Mouse (Mus musculus): Measurements from ENCODE around the gene Rnf7. TPM values are rescaled to one million over a fixed set of nuclear protein-coding genes. Genes with fewer than 3 reads are reported as not detected.
"Not testable (repeated sequence)": the region's sequence is repeated elsewhere in the genome, so short reads cannot be mapped to it uniquely, and the experiment has no call there.

Rnf7 gene
- total RNA-seq (2017) = 43.0 and 54.9 TPM in 2 replicates

DNA sequence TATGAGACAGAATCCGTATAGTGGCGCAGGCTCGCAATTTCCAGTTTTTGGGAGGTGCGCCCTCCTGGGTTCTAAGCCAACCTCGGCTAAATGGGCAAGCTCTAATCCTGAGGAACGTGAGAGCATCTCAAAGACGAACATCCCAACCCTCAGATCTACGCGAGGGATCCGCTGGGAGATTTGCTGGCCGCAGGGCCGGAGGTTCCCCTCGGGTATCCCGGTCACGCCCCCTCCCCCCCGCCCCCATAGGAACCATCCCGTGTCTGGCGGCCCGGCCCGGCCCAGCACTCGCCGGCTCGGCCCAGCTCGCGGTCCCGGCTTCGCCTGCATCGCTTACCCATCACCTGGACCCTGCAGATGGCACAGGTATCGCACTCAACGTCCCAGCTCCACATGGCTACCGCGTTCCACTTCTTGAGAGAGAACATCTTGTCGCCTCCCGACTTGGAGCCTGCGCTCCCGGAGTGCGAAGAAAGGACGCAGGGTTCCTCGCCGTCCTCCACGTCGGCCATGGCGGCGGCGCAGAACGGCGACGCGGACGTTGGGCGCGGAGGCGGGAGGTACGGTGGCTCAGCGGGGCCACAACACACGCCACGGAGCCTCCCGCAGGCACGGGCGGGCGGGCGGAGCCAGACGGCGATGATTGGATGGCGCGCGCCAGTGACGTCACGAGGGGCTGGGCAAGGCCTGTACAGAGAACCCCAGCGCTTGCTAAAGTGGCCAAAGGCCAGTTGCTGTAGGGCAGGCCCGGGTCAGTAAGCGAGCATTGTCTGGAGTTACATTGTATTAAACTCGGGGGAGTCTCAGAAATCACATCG is at the start of gene Rnf7:
Rnf7 (minus strand) TSS at position 605 of the 818 bp plus-strand sequence.
- ATAC-seq (replicated peaks; ENCODE audit: low read depth, poor library complexity, severe bottlenecking) = peak; percentile 98

DNA sequence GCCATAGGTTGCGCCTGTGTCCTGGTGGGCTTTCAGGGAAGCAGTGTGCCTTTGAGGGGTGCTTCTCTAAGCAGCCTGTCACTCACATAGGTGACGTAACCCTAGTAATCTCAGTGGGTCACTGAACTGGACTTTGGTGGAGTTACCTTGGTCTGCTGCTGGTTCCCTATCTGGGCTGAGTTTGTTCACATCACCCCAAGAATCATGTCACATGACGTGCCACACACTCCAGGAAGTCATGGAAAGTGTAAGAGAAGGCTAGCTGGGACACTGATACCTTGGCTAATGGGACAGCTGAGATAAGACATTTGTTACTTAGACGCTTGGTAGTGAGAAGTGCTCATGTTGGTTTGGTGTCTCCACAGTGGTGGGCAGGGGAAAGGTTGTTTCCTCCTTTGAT is 47.5 kb upstream of the Rnf7 start:
- ATAC-seq (replicated peaks; ENCODE audit: low read depth, poor library complexity, severe bottlenecking) = 0 out of 2 replicates have a peak, but pooled peaks have one; percentile 36

DNA sequence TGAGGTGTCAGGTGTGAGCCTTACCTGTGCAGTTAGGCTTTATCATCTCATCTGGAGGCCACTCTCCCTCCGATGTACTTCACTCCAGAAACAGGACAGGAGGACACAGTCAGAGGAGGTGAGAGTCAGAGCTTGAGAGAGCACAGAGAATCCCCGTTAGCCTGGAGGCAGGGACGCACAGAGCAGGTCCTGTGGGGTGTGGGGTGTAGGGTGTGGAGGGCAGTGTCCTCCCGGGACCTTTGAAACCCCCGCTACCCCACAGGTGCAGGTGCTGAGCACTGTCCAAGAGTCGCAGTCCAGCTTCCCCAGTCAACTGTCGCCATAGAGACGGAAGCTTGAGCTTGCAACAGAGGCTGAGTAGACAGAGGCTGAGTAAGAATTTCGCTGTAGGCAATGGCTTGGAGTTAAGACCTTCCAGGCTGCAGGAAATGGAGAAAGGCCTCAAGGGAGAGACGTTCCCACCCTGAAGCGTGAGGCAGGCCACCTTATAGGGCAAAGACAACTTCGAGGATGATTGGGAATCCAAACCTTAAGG is 46.6 kb upstream of the Rnf7 start, which contains the start of gene Gm28729:
Gm28729 (minus strand) TSS at position 293 of the 535 bp plus-strand sequence.
- ATAC-seq (replicated peaks; ENCODE audit: low read depth, poor library complexity, severe bottlenecking) = no peak

DNA sequence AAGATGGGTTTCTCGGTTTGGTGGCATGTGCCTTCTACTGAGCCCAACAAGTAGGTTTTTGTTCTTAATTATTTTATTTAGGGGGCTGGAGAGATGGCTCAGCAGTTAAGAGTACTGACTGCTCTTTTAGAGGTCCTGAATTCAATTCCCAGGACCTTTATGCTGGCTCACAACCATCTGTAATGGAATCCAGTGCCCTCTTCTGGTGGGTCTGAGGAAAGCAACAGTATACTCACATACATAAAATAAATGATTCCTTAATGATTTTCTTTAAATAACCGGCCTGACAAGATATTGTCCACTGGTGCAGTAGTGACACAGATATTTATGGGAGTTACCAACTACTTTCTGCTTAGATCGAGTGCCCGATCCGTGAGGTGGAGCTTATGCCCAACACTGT is 44.7 kb upstream of the Rnf7 start:
- no peak for ATAC-seq (replicated peaks; ENCODE audit: low read depth, poor library complexity, severe bottlenecking)

DNA sequence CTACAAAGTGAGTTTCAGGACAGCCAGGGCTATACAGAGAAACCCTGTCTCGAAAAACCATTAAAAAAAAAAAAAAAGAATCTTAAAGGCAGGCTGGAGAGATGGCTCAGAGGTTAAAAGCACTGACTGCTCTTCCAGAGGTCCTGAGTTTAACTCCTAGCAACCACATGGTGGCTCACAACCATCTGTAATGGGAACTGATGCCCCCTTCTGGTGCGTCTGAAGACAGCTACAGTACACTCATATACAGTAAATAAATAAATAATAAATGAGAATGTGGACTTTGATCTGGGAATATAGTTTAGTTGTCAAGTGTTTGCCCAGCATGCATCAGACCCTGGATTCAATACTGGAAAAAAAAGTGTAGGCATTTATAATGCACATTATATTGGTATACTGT is 43.1 kb upstream of the Rnf7 start:
- ATAC-seq (replicated peaks; ENCODE audit: low read depth, poor library complexity, severe bottlenecking) = not testable (repeated sequence)

DNA sequence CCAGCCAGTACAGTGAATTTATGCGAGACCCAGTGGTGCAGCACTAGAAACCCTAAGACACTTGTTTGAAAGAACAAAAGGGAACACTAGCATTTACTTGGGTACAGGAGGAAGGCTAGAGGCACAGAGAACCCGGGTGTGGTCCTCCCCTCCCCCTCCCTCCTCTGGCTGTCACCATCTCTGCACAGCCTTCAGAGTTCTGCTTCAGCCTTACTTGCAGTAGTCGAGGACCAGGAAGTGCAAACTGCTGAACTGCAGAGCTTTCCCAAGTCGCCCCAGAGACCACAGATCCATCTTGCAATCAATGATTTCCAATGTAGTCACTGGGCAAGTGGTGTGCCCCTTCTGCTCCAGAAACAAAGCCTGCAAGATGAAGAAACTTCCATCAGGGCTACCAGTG is 39.0 kb upstream of the Rnf7 start:
- ATAC-seq (replicated peaks; ENCODE audit: low read depth, poor library complexity, severe bottlenecking) = peak; percentile 52

DNA sequence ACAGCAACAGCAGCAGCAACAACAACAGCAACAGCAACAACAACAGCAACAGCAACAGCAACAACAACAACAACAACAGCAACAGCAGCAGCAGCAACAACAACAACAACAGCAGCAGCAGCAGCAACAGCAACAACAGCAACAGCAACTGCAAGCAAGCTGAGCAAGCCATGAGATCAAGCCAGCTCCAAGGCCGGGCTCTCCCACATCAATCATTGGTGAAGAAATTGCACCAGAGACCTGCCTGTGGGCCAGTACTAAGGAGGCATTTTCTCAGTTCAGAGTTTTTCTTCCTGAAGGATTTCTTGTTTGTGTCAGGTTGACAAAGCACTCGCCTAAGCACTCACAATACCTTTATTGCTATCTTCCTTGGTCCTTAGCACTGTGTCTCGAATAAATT is 38.3 kb upstream of the Rnf7 start:
- no peak for ATAC-seq (replicated peaks; ENCODE audit: low read depth, poor library complexity, severe bottlenecking)

DNA sequence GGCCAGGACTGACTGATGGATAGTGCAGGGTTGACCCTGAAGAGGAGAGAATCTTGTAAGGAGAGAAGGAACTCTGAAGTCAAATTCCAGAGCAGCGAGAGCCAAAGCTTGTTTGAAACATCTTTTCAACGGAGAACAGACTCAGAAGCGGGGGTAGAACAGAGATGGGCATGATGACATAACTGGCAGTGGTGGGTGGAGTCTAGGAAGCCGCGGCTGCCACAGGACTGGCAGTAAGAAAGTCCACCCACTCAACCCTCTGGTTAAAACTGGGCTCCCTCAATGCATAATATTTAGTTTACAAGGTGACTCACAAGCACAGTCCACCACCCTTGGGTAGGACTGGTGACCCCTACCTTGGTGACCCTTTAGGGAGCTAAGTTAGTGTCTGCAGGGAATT is 37.3 kb upstream of the Rnf7 start:
- ATAC-seq (replicated peaks; ENCODE audit: low read depth, poor library complexity, severe bottlenecking) = peak; percentile 86

DNA sequence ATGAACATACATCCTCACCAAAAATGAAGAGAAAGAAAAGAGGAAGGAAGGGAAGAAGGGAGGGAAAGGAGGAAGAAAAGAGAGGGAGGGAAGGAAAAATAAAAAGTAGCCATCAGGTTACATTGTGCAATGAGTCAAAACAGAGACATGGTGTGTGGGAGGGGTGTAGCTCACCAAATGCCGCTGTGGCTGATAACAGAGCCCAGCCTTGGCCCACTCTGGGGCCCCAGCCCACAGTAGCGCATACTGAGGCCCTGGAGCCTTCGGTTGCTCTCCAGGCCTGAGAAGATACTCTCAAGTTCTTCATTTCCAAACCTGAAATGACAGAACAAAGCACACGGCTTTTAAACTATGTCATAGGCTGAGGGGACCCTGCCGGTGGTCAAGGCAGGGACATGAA is 35.8 kb upstream of the Rnf7 start:
- 0 out of 2 replicates have a peak, but pooled peaks have one; percentile 52 for ATAC-seq (replicated peaks; ENCODE audit: low read depth, poor library complexity, severe bottlenecking)

DNA sequence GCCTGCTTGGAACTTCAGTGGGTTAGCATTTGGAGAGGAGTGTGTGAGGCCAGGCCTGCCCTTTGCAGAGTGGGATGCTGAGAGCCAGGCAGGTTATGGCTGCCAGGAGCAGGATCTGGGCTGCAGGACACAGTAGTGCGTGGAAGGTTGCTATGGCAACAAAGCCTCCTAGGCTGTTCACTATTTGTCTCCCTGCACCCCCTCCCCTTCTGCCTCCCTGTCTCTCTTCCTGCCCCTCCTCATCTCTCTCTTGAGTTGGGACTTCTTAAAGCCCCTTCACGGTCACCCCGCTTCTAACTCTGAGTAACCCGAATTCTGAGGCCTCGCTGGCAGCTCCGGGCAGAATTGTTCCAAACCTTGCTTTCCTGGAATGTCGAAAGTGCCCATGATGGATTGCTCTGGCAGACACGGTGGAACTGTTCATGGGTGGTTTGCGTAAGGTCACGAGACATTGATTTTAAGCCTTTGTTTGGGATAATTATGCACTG is 27.6 kb upstream of the Rnf7 start:
- ATAC-seq (replicated peaks; ENCODE audit: low read depth, poor library complexity, severe bottlenecking) = no peak

DNA sequence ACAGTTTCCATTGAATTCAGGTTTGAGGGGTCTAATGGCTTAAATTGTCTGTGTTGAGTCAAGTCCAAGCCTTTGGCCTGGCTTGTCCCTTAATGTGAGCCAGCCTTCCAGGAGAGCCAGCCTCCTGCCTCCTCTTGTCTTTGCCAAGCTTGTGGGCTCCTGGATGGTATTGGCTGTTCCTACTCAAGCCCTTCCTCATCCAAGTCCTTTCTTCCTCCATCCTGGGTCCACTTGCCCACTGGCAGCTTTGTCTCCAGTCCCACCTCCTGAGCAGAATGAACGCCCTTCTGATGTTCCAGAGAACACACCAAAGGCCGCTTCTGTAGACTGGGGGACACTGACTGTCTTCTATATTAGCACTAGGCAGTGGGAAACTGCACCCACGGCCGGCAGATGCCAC is 26.7 kb upstream of the Rnf7 start:
- no peak for ATAC-seq (replicated peaks; ENCODE audit: low read depth, poor library complexity, severe bottlenecking)

DNA sequence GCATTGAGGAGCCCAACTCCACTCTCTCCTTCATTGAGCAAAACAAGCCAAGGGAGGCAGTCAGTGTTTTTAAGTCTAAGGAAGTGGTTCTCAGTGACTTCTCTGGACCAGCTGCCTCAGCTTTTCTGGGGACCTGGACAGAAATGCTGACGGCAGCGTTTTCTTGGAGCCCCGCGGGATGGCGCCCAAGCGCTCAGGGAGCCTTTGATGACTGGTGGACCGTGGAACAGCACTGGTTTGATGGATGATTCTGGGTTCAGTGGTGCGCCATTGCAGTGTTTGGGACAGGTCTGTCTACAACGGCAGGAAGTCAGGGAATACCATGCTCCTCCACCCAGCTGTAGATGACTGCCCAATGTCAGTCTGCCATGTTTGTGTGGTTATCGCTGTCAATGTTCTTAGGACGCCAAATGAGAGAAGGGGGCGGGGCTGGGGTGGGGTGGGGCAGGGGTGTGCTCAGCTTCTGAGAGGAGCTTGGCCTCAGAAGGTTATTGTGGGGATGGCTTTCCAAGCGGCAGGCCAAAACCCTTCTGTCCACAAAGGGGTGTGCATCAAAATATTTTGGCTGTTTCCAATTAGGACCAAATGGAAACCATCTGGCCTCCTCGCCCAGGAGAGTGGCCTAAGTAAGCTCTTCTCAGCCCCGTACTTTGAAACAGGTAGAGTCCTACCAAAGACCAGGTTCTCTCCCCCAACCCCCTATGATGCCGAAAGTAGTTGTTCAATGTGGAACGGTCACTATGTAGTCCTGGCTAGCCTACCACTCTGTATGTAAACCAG is 25.8 kb upstream of the Rnf7 start:
- no peak for ATAC-seq (replicated peaks; ENCODE audit: low read depth, poor library complexity, severe bottlenecking)

DNA sequence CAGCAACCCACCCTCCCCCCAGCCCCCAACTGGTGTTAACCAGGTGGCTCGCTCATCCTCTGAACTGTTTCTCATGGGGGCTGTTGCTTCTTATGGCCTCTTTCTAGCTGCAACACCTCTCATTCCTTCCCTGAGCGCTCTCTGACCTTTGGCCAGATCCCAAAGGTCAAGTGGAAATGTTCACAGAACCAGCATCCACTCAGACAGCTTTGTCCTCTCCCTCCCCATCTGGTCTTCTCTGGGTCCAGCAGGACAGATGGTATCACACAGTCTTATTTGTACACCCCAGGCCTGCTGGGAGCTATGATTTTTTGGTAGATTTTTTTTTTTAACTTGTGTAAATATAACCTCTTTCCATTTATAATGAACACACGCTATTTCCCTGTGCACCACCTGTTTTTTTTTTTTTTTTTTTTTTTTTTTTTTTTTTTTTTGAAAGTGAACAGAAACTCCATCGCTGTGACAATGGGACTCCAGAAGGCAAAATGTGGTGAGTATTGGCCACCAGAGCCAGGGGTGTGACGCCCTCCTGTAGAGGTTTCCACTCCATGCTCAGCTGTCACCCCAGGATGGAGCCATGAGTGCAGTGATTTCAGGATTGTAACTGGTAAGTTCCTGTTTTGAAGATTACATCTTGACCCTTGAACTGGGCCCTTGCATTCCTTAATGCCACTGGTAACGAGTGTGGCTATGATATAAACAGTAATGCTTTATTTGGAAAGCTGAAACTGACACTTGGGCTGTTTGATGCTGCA is 24.6 kb upstream of the Rnf7 start:
- ATAC-seq (replicated peaks; ENCODE audit: low read depth, poor library complexity, severe bottlenecking) = no peak

DNA sequence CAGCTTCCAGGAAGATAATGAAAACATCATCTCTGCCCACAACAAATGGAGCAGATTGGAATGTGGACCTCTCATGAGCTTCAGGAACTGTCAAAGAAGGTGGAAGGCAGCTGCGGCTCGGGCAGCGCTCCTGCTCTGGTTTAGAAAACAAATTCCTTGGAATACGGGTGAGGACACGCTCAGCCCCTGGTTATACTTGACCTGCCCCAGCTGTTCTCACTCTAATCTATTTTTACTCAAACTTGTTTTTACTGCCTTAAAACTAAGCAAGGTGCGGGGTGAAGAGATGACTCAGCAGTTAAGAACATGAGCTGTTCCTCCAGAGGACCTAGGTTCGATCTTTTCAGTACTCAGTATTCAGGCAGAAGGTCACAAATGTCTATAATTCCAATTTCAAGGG is 22.7 kb upstream of the Rnf7 start:
- ATAC-seq (replicated peaks; ENCODE audit: low read depth, poor library complexity, severe bottlenecking) = no peak

DNA sequence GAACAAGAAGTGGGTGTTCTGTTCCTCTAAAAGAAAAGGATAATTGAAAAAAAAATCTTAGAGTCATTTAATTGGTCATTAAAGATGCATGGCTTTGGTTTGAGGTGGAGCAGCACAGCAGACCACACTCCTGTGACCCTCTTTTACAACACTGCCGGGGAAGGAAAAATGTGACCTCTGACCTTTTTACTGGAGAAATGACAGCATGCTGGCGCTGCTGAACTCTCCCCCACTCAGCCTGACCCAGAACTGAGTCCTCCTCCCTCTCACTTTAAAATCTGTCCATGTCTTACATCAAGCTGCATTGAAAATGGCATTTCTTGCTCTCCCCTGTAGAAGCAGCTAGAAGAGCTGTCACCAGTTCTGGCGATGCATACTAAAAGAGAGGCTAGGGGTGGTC is 14.7 kb upstream of the Rnf7 start:
- ATAC-seq (replicated peaks; ENCODE audit: low read depth, poor library complexity, severe bottlenecking) = no peak

DNA sequence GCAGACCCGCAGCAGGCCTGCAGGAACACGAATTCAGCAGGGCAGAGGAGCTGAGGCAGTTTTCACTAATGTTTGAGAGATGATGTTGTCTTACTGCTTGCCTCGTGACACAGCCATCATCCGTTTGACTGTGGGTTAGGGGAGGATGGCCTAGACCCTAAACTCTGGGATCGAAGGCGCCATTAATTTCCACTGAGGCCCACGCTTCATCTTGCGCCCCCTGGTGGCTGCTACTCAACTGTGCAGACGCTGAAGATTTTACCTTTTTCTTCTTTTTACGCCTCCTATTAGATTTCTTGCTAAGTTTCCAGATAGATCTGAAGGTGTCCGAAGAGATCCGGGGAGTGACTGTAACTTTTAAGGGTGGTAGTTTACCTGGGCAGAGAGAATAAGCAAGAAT is 13.3 kb upstream of the Rnf7 start:
- ATAC-seq (replicated peaks; ENCODE audit: low read depth, poor library complexity, severe bottlenecking) = peak; percentile 87

DNA sequence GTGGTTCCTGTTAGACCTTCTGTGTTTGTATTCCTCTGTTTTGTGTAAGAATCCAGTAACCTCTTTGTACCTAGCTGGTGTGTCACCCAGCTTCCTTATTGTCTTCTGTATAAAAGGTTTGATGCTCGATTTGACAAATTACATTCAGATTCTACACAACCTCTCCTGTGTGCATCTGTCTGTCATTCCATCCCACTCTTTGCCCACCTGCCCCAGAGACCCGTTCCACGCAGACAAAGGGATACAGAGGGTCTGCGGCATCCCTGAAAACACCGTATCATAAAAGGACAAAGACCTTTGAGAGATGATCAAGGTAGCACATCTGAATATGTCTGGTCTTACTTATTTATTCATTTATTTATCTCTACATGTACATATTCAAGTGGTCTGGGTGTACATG is 9.4 kb upstream of the Rnf7 start:
- ATAC-seq (replicated peaks; ENCODE audit: low read depth, poor library complexity, severe bottlenecking) = not testable (repeated sequence)

DNA sequence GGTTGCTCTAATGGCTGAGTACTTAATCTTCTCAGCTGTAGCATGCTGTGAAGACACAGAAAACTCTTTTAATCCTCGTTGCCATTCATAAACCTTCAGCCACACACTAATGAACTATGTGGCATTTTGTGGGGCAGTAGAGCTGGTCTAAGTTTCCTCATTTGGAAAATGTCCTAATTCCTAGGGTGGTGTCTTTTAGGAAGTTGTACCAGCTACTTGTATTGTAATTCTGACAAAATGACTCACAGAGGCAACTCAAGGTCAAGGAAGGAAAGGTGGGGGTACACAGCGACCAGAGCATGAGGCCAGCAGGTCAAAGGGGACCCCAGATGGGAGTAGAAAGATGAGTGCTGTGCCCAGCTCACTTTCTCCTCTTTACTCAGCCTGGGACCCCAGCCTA is 5.2 kb upstream of the Rnf7 start:
- ATAC-seq (replicated peaks; ENCODE audit: low read depth, poor library complexity, severe bottlenecking) = no peak

DNA sequence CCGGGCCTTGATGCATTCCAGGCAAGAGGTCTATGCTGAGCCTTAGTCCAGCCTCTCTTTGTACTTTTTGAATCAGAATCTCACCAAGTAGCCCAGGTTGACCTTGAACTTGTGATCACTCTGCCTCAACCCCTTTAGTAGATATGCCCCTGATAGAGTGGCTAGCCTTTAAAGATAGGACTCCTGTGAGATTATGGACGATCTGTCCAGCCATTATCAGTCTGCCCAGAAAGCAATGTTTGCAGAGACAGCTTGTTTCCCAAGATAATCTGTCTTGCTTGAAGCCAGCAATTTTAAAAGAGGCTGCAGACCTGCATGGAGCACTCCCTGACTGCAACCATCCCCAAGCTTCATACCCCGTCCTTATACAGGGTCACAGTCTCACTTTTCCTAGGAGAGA is 4.6 kb upstream of the Rnf7 start:
- no peak for ATAC-seq (replicated peaks; ENCODE audit: low read depth, poor library complexity, severe bottlenecking)

DNA sequence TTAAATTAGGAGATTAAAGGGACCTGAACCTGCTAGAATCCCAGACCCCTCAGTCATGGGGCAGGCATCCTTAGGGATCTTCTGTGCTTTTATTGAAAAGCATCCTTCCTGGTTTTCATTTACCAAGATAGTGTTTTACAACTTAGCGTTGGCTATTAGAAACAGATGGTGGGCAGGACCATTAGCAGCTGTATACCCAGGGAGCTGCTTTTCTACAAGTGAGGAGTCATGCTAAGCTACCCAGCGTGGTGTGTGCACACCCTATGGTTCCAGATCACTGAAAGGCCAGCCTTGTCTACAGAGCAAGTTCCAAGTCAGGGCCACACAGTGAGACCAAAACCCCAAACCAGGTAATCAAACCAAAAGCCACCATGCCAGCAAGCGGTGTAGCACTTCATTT is 6.1 kb downstream of the Rnf7 start:
- ATAC-seq (replicated peaks; ENCODE audit: low read depth, poor library complexity, severe bottlenecking) = no peak
